Mouse (Mus musculus): ENCODE measurements around the gene Pafah1b3.

DNA sequence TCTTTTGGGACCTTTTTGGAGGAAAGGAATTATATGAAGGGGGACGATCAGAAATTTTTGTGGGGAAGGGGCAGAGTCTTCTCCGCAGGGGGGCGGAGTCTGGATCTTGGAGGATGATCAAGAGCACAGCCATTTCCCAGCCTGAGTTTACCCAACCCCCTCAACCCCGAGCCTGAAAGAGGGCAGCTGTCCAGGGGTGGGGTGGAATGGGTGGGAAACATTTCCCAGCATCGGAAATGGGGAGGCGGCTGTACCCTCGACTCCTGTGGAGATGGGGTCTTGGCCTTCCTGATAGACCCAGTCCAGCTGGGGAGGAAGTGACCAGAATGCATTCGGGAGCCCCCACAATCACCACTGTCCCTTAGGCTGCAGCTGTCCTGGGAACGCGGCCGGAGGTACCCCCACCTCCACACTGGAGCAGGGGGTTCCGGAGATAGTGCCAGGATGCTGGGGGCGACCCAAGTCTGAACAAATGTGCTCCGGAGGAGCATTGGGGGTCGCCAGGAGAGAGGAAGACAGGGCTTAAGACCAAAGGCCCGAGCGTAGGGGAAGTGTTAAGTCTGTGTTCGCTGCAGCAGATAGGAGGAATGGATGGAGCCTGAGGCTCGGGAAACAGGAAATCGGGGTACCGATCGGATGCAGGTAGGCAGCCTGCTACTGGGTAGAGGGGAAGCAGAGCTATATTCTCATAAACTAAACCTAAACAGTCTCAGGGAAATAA, 46.6 kb downstream of the Pafah1b3 start:
- no peak for TF ChIP-seq POLR2A (IDR thresholded peaks at IDR 0.05; ENCODE audit: low read depth, low read length)
- TF ChIP-seq CTCF (IDR thresholded peaks at IDR 0.05; ENCODE audit: extremely low read depth, insufficient read length, insufficient replicate concordance, low read depth, low read length) = no peak

All from small intestine, adult 2 months (tissue).